Mouse (Mus musculus): ENCODE data around the gene Urah. TPM values are rescaled to one million over a fixed set of nuclear protein-coding genes. Genes with fewer than 3 reads are reported as not detected.
A peak's percentile ranks its signal among the peaks of the same experiment; 100 is the strongest.

Urah gene
- polyA plus RNA-seq, 1 experiment from 2014 or later, result 10.9 TPM

DNA sequence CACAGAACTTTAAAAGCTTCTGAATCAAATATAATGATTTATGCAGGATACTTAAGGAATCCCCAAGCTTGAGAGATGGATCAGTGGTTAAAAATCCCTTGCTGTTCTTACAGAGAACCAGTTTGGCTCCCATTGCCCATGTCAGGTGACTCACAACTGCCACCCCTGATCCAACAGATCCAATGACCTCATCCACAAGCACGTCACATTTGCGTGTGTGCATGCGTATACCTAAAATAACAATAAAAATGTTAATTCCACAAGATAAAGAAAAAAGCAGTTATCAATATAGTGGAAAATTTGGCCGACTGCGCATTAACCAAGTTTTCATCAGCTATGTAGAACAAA is 13.5 kb upstream of the Urah start:
- ATAC-seq (ENCODE audit: low read depth), result no peak
- Histone ChIP-seq H3K27ac (no peak overlapping the region), H3K9ac (no peak overlapping the region), H3K4me2 (peak overlapping the region; percentile 71), H3K36me3 (no peaks in the 10 kb centered on the region), H3K27me3 (peaks cover 9% of the 10 kb centered on the region; the same call in 1 of the 2 replicates), H3K4me1 (replicated peaks) (peaks cover 10% of the 10 kb centered on the region), H3K9me3 (replicated peaks) (no peaks in the 10 kb centered on the region), H3K4me3 (replicated peaks) (peak overlapping the region; percentile 52)
- no peak for DNase-seq
- 57% methylated on average over 5 of the region's 5 CpGs for WGBS (ENCODE audit: insufficient replicate concordance)

- Histone ChIP-seq H3K4me3 (replicated peaks) (peak within 1 kb of the TSS; percentile 52), H3K4me2 (peak within 1 kb of the TSS; percentile 71), H3K36me3 (no peaks in the 10 kb centered on the region), H3K27me3 (peaks cover 9% of the 10 kb centered on the region; the same call in 1 of the 2 replicates), H3K9ac (peak within 1 kb of the TSS; percentile 57), H3K4me1 (replicated peaks) (peaks cover 10% of the 10 kb centered on the region), H3K27ac (no peak within 1 kb of the TSS), H3K9me3 (replicated peaks) (no peaks in the 10 kb centered on the region)
- peak; percentile 10 for DNase-seq
- WGBS (ENCODE audit: insufficient replicate concordance), result 3% methylated on average over 21 of the region's 21 CpGs
- peak; percentile 74 for ATAC-seq (ENCODE audit: low read depth)
Observed at GRCm38 (mm10) chr7:140821653-140822329, 13.0 kb upstream of the Urah start, which contains the start of gene Zfp941. Zfp941 (minus strand) TSS chr7:140822178.

DNA sequence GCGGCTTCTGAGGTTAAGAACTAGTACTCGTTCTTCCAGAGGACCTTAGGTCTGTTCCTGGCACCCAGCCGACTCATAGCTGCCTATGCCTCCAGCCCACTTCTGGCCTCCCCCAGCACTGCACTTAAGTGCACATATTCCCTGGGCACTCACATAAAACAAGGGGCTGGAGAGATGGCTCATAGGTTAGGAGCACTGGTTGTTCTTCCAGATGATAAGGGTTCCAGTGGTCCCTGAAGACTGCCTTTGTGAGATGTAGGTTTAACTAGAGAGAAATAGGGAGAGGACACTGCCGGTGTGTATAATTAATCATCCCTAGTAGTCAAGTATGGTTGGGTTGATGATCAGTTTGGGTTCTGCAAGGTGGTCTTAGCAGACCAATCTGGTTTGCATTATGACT is 12.1 kb upstream of the Urah start:
- 59% methylated on average over 4 of the region's 4 CpGs for WGBS (ENCODE audit: insufficient replicate concordance)
- ATAC-seq (ENCODE audit: low read depth), result no peak
- H3K4me2 ChIP-seq, result no peak overlapping the region
- H3K9me3 ChIP-seq (replicated peaks), result no peaks in the 10 kb centered on the region
- H3K4me1 ChIP-seq (replicated peaks), result peaks cover 10% of the 10 kb centered on the region
- no peak overlapping the region for H3K27ac ChIP-seq
- H3K9ac ChIP-seq, result no peak overlapping the region
- peaks cover 9% of the 10 kb centered on the region; the same call in 1 of the 2 replicates for H3K27me3 ChIP-seq
- H3K4me3 ChIP-seq (replicated peaks), result no peak overlapping the region
- DNase-seq, result no peak
- H3K36me3 ChIP-seq, result no peaks in the 10 kb centered on the region

DNA sequence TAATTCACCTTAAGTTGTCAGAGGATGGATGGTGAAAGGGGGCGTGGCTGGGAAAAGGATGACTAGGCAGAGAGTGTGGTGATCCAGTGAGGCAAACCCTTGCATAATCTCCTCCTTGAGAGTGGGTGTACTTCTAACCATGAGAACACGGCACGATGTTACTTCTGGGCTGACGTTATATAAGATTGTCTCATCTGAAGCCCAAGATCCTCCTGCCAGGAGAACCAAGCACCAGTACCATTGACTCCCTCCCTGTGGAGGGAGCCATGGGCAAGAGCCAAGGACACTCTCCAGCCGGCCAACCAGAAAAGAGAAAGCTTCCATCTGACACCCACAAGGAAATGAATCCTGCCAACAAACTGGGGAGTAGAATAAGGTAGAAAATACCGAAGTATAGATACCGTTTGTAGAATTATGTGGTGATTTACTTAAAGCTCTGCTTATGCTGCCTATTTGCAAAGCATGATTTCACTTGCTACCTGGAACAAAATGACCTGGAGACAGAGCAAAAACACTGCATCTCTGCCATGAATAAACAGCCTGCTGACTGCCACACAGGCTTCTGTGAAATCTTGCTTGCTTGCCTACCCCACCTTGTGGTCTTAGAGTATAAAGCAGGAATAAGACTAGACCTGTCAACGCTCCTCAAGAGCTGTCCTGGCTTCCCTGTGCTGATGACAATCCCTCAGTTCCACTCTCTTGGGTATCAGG is 6.5 kb upstream of the Urah start:
- Histone ChIP-seq H3K36me3 (no peaks in the 10 kb centered on the region), H3K9me3 (replicated peaks) (no peaks in the 10 kb centered on the region), H3K4me3 (replicated peaks) (no peak overlapping the region), H3K27ac (no peak overlapping the region), H3K4me2 (no peak overlapping the region), H3K4me1 (replicated peaks) (0 out of 2 replicates have a peak, but pooled peaks cover 7% of the 10 kb centered on the region), H3K27me3 (peaks cover 14% of the 10 kb centered on the region; the same call in 1 of the 2 replicates), H3K9ac (no peak overlapping the region)
- DNase-seq, result no peak
- no peak for ATAC-seq (ENCODE audit: low read depth)
- 24% methylated on average over 8 of the region's 8 CpGs for whole genome bisulfite sequencing (ENCODE audit: insufficient replicate concordance)

- H3K4me1 ChIP-seq (replicated peaks), result peaks cover 21% of the 10 kb centered on the region
- no peak overlapping the region for H3K27ac ChIP-seq
- 45% methylated on average over 6 of the region's 6 CpGs for WGBS (ENCODE audit: insufficient replicate concordance)
- no peak overlapping the region for H3K9ac ChIP-seq
- no peak for DNase-seq
- no peak for ATAC-seq (ENCODE audit: low read depth)
- H3K36me3 ChIP-seq, result no peaks in the 10 kb centered on the region
- 0 out of 2 replicates have a peak, but pooled peaks cover 13% of the 10 kb centered on the region for H3K27me3 ChIP-seq
- H3K4me3 ChIP-seq (replicated peaks), result no peak overlapping the region
- no peaks in the 10 kb centered on the region for H3K9me3 ChIP-seq (replicated peaks)
- H3K4me2 ChIP-seq, result no peak overlapping the region
Observed at GRCm38 (mm10) chr7:140831447-140831846, 3.4 kb upstream of the Urah start.

GRCm38 (mm10) chr7:140833341-140833740 is 1.5 kb upstream of the Urah start:
- WGBS (ENCODE audit: insufficient replicate concordance), result 63% methylated on average over 4 of the region's 4 CpGs

DNA sequence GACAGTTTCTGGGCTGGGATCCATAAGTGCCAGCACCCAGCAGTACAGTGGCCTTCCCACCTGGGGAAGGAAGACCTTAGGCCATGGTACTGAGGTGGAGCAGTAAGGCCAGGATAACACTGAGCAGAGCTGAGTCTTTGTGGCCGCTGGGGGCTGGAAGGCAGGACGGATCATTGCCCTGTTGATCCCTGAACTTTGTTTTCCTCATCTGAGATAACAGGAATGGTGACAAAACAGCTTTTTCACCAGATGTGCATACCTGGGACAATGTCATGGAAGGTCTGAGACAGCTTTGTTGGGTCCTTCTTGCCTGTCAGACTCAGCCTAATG is 905 bp downstream of the Urah start:
- Histone ChIP-seq H3K9ac (no peak overlapping the region), H3K9me3 (replicated peaks) (no peaks in the 10 kb centered on the region), H3K27me3 (peaks cover 36% of the 10 kb centered on the region), H3K4me3 (replicated peaks) (peak overlapping the region; percentile 7; the same call in 1 of the 2 replicates), H3K4me1 (replicated peaks) (peaks cover 14% of the 10 kb centered on the region), H3K4me2 (peak overlapping the region; percentile 38; the same call in 1 of the 2 replicates), H3K27ac (no peak overlapping the region), H3K36me3 (no peaks in the 10 kb centered on the region)
- WGBS (ENCODE audit: insufficient replicate concordance), result 57% methylated on average over 2 of the region's 2 CpGs
- ATAC-seq (ENCODE audit: low read depth) (peak; percentile 13; the same call in 1 of the 2 replicates), DNase-seq (no peak)

More at GRCm38 (mm10) chr7:140833341-140833740, 1.5 kb upstream of the Urah start:
- ATAC-seq (ENCODE audit: low read depth) (no peak), DNase-seq (no peak)
- H3K4me2 ChIP-seq, result no peak overlapping the region
- no peak overlapping the region for H3K4me3 ChIP-seq (replicated peaks)
- no peaks in the 10 kb centered on the region for H3K9me3 ChIP-seq (replicated peaks)
- H3K27ac ChIP-seq, result no peak overlapping the region
- H3K9ac ChIP-seq, result no peak overlapping the region
- no peaks in the 10 kb centered on the region for H3K36me3 ChIP-seq
- H3K27me3 ChIP-seq, result peaks cover 19% of the 10 kb centered on the region; the same call in 1 of the 2 replicates
- H3K4me1 ChIP-seq (replicated peaks), result peaks cover 17% of the 10 kb centered on the region

- Histone ChIP-seq H3K9ac (no peak overlapping the region), H3K4me1 (replicated peaks) (peaks cover 14% of the 10 kb centered on the region), H3K4me2 (no peak overlapping the region), H3K27ac (no peak overlapping the region), H3K4me3 (replicated peaks) (no peak overlapping the region), H3K27me3 (peaks cover 42% of the 10 kb centered on the region), H3K36me3 (no peaks in the 10 kb centered on the region), H3K9me3 (replicated peaks) (no peaks in the 10 kb centered on the region)
- DNase-seq, result no peak
- no peak for ATAC-seq (ENCODE audit: low read depth)
- WGBS (ENCODE audit: insufficient replicate concordance), result 64% methylated on average over 9 of the region's 9 CpGs
Observed at GRCm38 (mm10) chr7:140836243-140837115, 1.7 kb downstream of the Urah start.

DNA sequence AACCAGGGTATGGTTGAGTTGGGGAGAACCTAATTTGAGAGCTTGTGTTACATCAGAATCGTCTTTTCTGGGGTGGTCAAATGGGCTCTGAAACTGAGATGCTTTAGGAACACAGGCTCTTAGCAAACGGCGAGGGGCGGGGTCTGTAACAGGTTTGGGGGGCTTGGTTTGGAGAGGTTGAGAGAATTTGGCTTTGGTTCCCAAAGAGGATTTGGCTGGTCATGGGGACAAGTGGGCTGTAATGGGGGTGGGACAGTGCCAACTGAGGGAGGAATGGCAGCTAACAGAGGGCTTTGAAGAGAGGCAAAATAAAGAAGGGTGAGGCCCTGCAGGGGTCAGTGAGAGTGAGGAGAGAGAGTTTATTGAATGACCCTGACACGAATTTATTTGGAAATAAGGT is 4.7 kb downstream of the Urah start:
- Histone ChIP-seq H3K9ac (no peak overlapping the region), H3K36me3 (no peaks in the 10 kb centered on the region), H3K4me1 (replicated peaks) (peaks cover 14% of the 10 kb centered on the region), H3K4me3 (replicated peaks) (no peak overlapping the region), H3K27ac (no peak overlapping the region), H3K4me2 (no peak overlapping the region), H3K27me3 (peaks cover 62% of the 10 kb centered on the region), H3K9me3 (replicated peaks) (no peaks in the 10 kb centered on the region)
- no peak for ATAC-seq (ENCODE audit: low read depth)
- 52% methylated on average over 5 of the region's 5 CpGs for WGBS (ENCODE audit: insufficient replicate concordance)
- no peak for DNase-seq

- ATAC-seq (ENCODE audit: low read depth), result no peak
- no peak overlapping the region for H3K4me3 ChIP-seq (replicated peaks)
- no peak overlapping the region for H3K9ac ChIP-seq
- no peaks in the 10 kb centered on the region for H3K36me3 ChIP-seq
- no peak for DNase-seq
- no peaks in the 10 kb centered on the region for H3K9me3 ChIP-seq (replicated peaks)
- H3K4me2 ChIP-seq, result no peak overlapping the region
- peaks cover 2% of the 10 kb centered on the region; the same call in 1 of the 2 replicates for H3K4me1 ChIP-seq (replicated peaks)
- WGBS (ENCODE audit: insufficient replicate concordance), result 28% methylated on average over 19 of the region's 19 CpGs
- no peak overlapping the region for H3K27ac ChIP-seq
- peaks cover 61% of the 10 kb centered on the region for H3K27me3 ChIP-seq
Observed at GRCm38 (mm10) chr7:140840750-140841735, 6.2 kb downstream of the Urah start.
